Mouse (Mus musculus) embryonic facial prominence, embryonic 12.5 days (tissue): Measurements from ENCODE around the gene Fam72a. TPM values are rescaled to one million over a fixed set of nuclear protein-coding genes. Genes with fewer than 3 reads are reported as not detected.
"Not testable (repeated sequence)": the region's sequence is repeated elsewhere in the genome, so short reads cannot be mapped to it uniquely, and the experiment has no call there.

ENCODE experiments used
- ATAC-seq: fragments of 200-750 bp; cut with Nextera tagmentation; 2 replicates; pipeline ENCODE4 v1.8.0; 2017; ENCODE audit not compliant: insufficient number of reproducible peaks, insufficient read depth, low FRiP score, low TSS enrichment
- H3K27ac ChIP-seq: fragments of 300-500 bp; sonication (generic); 2 replicates; pipeline ENCODE4 v1.5.1; 2016; ENCODE audit warnings: mild to moderate bottlenecking
- H3K27me3 ChIP-seq: fragments of 300-500 bp; sonication (generic); 2 replicates; pipeline ENCODE4 v1.6.1; 2016; ENCODE audit warnings: mild to moderate bottlenecking, moderate library complexity
- H3K36me3 ChIP-seq: fragments of 300-500 bp; sonication (generic); 2 replicates; pipeline ENCODE4 v1.6.1; 2016; ENCODE audit warnings: mild to moderate bottlenecking
- H3K4me1 ChIP-seq: fragments of 300-500 bp; sonication (generic); 2 replicates; pipeline ENCODE4 v1.6.1; 2016
- H3K4me2 ChIP-seq: fragments of 300-500 bp; sonication (generic); replicated peaks from 2 replicates; pipeline ENCODE4 v1.6.1; 2016; ENCODE audit warnings: mild to moderate bottlenecking, moderate library complexity
- H3K4me3 ChIP-seq: fragments of 300-500 bp; sonication (generic); 2 replicates; pipeline ENCODE4 v1.5.1; 2016; ENCODE audit warnings: mild to moderate bottlenecking
- H3K9ac ChIP-seq: fragments of 300-500 bp; sonication (generic); 2 replicates; pipeline ENCODE4 v1.6.1; 2016; ENCODE audit warnings: mild to moderate bottlenecking, moderate library complexity
- H3K9me3 ChIP-seq: fragments of 300-500 bp; sonication (generic); 2 replicates; pipeline ENCODE4 v1.6.1; 2016; ENCODE audit warnings: mild to moderate bottlenecking, moderate library complexity
- WGBS: fragments of 180-500 bp; shearing (Covaris S2); methylation state at CpG from one replicate; pipeline ENCODE4 v1.1.7; 2016; 5-methylcytosine and 5-hydroxymethylcytosine counted together
- microRNA-seq: library from miRNA; unstranded; fragments of <30 nt; microRNA quantifications from one replicate; pipeline ENCODE4, GENCODE M21; 2017
- polyA plus RNA-seq: library from polyadenylated mRNA; unstranded; fragments of >200 nt; fragmentation: Nextera tagmentation; extraction: Ambion mirVana; gene quantifications from 2 replicates; pipeline ENCODE4 v1.2.1, GENCODE M21; 2016

Gene Fam72a
- polyA plus RNA-seq, 1 experiment from 2014 or later, result 3.8 TPM

- ATAC-seq, result no peak
- no peaks in the 10 kb centered on the region for H3K27me3 ChIP-seq
- H3K9ac ChIP-seq, result no peak overlapping the region
- H3K4me1 ChIP-seq, result no peaks in the 10 kb centered on the region
- 83% methylated on average over 2 of the region's 2 CpGs for WGBS
- H3K27ac ChIP-seq, result no peak overlapping the region
- H3K4me3 ChIP-seq, result no peak overlapping the region
- no peak overlapping the region for H3K4me2 ChIP-seq
- no peaks in the 10 kb centered on the region for H3K36me3 ChIP-seq
- no peaks in the 10 kb centered on the region for H3K9me3 ChIP-seq
These were observed 34.4 kb downstream of the Fam72a start for GRCm38 (mm10) chr1:131562081-131562480.

- H3K36me3 ChIP-seq, H3K27me3 ChIP-seq, H3K27ac ChIP-seq, H3K9me3 ChIP-seq, H3K4me1 ChIP-seq, H3K9ac ChIP-seq, H3K4me2 ChIP-seq, H3K4me3 ChIP-seq, ATAC-seq: not testable (repeated sequence)
- WGBS, result 38% methylated on average over 11 of the region's 11 CpGs
These were observed 38.4 kb downstream of the Fam72a start for GRCm38 (mm10) chr1:131566056-131566455.

GRCm38 (mm10) chr1:131569721-131570120 is 42.0 kb downstream of the Fam72a start:
- Histone ChIP-seq H3K27me3 (no peaks in the 10 kb centered on the region), H3K9ac (no peak overlapping the region), H3K4me2 (no peak overlapping the region), H3K9me3 (no peaks in the 10 kb centered on the region), H3K4me1 (no peaks in the 10 kb centered on the region), H3K4me3 (no peak overlapping the region), H3K36me3 (no peaks in the 10 kb centered on the region), H3K27ac (no peak overlapping the region)
- 92% methylated on average over 6 of the region's 6 CpGs for WGBS
- no peak for ATAC-seq

- H3K27ac ChIP-seq, result no peak overlapping the region
- no peaks in the 10 kb centered on the region for H3K27me3 ChIP-seq
- H3K9me3 ChIP-seq, result no peaks in the 10 kb centered on the region
- ATAC-seq, result no peak
- 92% methylated on average over 4 of the region's 4 CpGs for WGBS
- H3K4me1 ChIP-seq, result no peaks in the 10 kb centered on the region
- H3K9ac ChIP-seq, result no peak overlapping the region
- H3K36me3 ChIP-seq, result no peaks in the 10 kb centered on the region
- H3K4me2 ChIP-seq, result no peak overlapping the region
- no peak overlapping the region for H3K4me3 ChIP-seq
These were observed 42.7 kb downstream of the Fam72a start for GRCm38 (mm10) chr1:131570391-131570790.

GRCm38 (mm10) chr1:131573721-131574120 is 46.0 kb downstream of the Fam72a start:
- H3K27me3 ChIP-seq, result no peaks in the 10 kb centered on the region
- no peaks in the 10 kb centered on the region for H3K9me3 ChIP-seq
- no peak for ATAC-seq
- H3K4me2 ChIP-seq, result no peak overlapping the region
- no peak overlapping the region for H3K4me3 ChIP-seq
- H3K27ac ChIP-seq, result no peak overlapping the region
- 90% methylated on average over 14 of the region's 14 CpGs for WGBS
- no peak overlapping the region for H3K9ac ChIP-seq
- no peaks in the 10 kb centered on the region for H3K4me1 ChIP-seq
- H3K36me3 ChIP-seq, result no peaks in the 10 kb centered on the region

- Histone ChIP-seq H3K4me3 (no peak overlapping the region), H3K9ac (no peak overlapping the region), H3K27ac (no peak overlapping the region), H3K9me3 (no peaks in the 10 kb centered on the region), H3K36me3 (no peaks in the 10 kb centered on the region), H3K4me2 (no peak overlapping the region), H3K4me1 (0 out of 2 replicates have a peak, but pooled peaks cover 3% of the 10 kb centered on the region), H3K27me3 (no peaks in the 10 kb centered on the region)
- no peak for ATAC-seq
- WGBS, result 78% methylated on average over 17 of the region's 17 CpGs
These were observed 51.4 kb downstream of the Fam72a start for GRCm38 (mm10) chr1:131578943-131579680.

- H3K27ac ChIP-seq, result no peak overlapping the region
- H3K9me3 ChIP-seq, result no peaks in the 10 kb centered on the region
- no peaks in the 10 kb centered on the region for H3K27me3 ChIP-seq
- no peak overlapping the region for H3K9ac ChIP-seq
- no peak overlapping the region for H3K4me3 ChIP-seq
- H3K4me2 ChIP-seq, result no peak overlapping the region
- ATAC-seq, result no peak
- no peaks in the 10 kb centered on the region for H3K36me3 ChIP-seq
- H3K4me1 ChIP-seq, result 0 out of 2 replicates have a peak, but pooled peaks cover 3% of the 10 kb centered on the region
- 54% methylated on average over 4 of the region's 4 CpGs for whole genome bisulfite sequencing
These were observed 52.7 kb downstream of the Fam72a start for GRCm38 (mm10) chr1:131580389-131580788.

- no peak for ATAC-seq
- H3K27ac ChIP-seq, result no peak overlapping the region
- WGBS, result 92% methylated on average over 3 of the region's 3 CpGs
- H3K9me3 ChIP-seq, result no peaks in the 10 kb centered on the region
- H3K36me3 ChIP-seq, result no peaks in the 10 kb centered on the region
- 0 out of 2 replicates have a peak, but pooled peaks cover 3% of the 10 kb centered on the region for H3K4me1 ChIP-seq
- no peaks in the 10 kb centered on the region for H3K27me3 ChIP-seq
- H3K9ac ChIP-seq, result no peak overlapping the region
- H3K4me3 ChIP-seq, result no peak overlapping the region
- H3K4me2 ChIP-seq, result no peak overlapping the region
These were observed 55.9 kb downstream of the Fam72a start for GRCm38 (mm10) chr1:131583598-131583997.

- Histone ChIP-seq H3K4me3 (no peak overlapping the region), H3K4me2 (no peak overlapping the region), H3K27ac (no peak overlapping the region), H3K27me3 (no peaks in the 10 kb centered on the region), H3K36me3 (no peaks in the 10 kb centered on the region), H3K4me1 (no peaks in the 10 kb centered on the region), H3K9me3 (no peaks in the 10 kb centered on the region), H3K9ac (no peak overlapping the region)
- ATAC-seq, result no peak
- 88% methylated on average over 8 of the region's 8 CpGs for WGBS
These were observed 59.1 kb downstream of the Fam72a start for GRCm38 (mm10) chr1:131586836-131587235.

Small RNA genes within 50 kb of the gene (microRNA-seq; reads per million reads assigned to microRNA genes)
- not detected for gene Gm24273

Other genes starting within 250 kb of the Fam72a start
- 2.6 and 2.7 TPM in 2 replicates for gene Ikbke, start 248.3 kb upstream of the Fam72a start, polyA plus RNA-seq
- 15.9 and 18.3 TPM in 2 replicates for gene Srgap2, start 551 bp upstream of the Fam72a start, polyA plus RNA-seq
- gene Avpr1b, start 71.3 kb downstream of the Fam72a start, polyA plus RNA-seq, result not detected in 2 replicates
- gene Ctse, start 110.4 kb downstream of the Fam72a start, polyA plus RNA-seq, result 0.14 and 0.19 TPM in 2 replicates
- 1.0 and 1.3 TPM in 2 replicates for gene Rab7b, start 160.8 kb downstream of the Fam72a start, polyA plus RNA-seq
- gene Slc26a9, start 216.1 kb downstream of the Fam72a start, polyA plus RNA-seq, result 0.08 and 0.25 TPM in 2 replicates